Mouse (Mus musculus) gastrocnemius, postnatal 25 days (tissue): ENCODE measurements at regions not wholly inside any gene's neighbourhood (a gene's known extent, or its start where the extent isn't known, plus 50 kb on each side); places are given as distances from the start of the nearest gene placed in this dataset.

Experiments used
- DNase-seq: peaks from one replicate; pipeline ENCODE4 v3.0.0; 2022

DNA sequence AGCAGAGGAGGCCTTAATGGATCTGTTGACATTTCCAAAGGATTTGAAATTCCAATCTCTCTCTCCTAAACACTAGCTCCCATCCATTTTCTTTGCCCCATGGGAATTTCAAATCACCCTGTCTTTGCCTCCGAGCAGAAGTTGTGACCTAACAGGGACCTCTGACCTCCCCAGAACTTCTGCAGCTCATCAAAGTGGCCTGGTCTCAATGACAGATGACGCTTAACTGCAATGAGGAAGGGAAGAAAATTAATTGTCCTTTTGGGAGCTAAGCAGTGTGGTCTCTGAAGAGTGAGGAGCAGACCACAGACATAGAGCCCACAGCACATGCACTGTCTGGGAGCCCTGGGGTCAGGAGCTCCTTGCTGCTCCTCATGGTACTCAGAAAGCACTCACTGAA lies 155.3 kb downstream of the Tox3 start:
- DNase-seq: no peak

DNA sequence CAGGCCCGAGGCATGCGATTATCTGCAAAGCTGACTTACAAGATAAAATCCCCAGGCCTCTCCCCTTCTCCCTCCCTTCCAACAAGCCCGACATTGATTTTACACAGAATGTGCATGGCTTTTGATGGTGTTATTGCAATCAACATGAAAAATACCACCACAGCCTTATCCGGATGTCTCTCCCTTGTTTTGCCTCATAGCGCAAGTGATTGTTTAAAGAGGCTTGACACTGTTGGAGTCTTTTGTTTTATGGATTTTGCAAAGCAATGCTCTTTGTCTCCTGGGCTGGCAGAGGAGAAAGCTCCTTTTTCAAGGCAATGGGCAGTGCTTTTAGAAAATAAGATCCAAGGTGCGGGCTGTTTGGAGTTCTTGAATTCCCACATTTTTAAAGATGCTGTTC lies 165.3 kb downstream of the Tox3 start:
- no peak for DNase-seq

DNA sequence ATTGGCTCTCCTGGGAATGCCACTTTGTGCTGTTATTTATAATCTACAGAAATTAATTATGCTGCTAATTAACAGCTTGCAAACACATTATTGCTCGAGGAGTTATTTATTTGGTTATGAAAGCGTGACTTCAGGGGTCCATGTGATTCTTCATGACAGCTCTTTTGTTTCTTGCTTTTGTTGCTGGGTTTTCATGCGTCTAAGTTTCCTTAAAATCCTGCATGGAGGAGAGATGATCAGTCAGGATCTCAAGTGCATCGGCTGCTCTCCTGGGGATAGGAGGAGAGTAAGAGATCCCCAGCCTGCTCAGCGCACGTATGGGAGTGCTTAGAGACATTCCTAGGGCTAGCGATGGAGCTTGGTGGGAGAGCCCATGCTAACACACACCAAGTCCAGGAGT lies 171.4 kb downstream of the Tox3 start:
- no peak for DNase-seq

DNA sequence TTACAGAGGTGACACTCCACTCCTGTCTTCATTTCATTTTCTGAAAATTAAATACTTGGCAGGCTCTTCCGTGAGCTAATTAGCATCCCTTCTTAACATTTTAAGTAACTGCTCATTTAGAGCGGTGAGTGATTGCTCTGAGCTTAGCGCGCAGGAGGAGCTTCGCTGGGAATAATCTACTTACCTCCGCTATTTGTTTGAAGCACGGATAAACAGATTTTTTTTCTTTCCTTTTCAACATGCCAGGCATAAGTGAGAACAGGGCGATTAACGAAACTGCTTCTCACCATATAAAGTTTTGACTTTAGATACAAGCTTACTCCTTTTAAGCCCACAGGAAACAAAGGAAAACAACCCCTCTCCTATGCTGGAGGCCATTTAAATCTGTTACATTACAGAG lies 171.8 kb downstream of the Tox3 start:
- no peak for DNase-seq

DNA sequence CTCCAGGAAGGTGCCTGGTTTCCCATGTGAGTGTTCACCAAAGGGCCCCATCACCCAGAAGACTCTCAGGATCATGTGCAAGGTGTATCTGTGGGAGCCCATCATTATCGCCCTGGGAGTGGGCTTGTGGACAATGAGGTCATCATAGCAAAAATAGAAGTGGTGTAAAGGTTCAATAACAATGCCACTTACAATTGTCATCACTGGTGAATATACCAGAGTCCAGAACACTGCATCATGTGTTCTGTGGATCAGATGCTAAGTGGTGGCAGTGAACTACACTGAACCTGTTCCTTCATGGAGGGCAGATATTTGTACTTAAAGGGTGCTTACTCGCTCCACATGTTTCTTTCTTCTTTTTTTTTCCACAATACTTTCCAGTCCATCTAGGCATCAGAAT lies 181.5 kb downstream of the Tox3 start:
- no peak for DNase-seq

DNA sequence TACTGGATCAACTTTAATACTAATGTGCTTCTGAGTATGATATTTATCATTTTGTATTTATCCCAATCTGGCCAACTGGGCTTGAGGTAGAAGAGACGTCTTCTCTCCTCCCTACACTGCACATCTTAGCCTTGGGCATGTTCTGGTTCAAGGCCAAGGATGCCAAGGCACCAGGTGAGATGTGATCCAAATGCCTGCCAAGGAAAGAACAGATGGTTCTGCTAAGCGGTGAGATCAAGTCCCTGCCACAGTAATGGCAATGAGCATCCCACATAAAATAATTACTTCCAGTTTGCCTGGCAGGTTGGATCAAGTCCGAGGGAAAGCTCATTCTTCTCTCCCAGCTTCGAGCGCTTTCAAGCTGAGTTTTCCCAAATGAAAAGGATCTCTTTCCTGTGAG lies 196.7 kb downstream of the Tox3 start:
- DNase-seq: no peak

DNA sequence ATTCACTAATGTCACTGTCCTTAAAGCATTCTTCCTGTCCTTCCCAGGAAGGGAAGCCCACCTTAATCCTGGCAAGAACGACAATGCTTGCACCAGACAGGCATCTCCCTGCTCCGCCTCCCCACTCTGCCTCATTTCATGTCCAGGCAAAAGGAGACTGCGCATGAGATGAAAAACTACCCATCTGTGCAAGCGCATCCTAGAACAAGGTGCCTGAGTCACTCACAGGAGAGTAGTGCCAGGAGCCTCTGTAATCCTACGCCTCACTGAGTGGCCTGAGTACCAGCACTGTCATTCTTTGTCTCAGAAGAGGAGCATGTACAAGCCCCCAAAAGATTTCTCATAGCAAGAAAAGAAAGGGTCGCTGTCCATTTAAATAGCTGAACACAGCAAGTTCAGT lies 198.2 kb downstream of the Tox3 start:
- DNase-seq: no peak

DNA sequence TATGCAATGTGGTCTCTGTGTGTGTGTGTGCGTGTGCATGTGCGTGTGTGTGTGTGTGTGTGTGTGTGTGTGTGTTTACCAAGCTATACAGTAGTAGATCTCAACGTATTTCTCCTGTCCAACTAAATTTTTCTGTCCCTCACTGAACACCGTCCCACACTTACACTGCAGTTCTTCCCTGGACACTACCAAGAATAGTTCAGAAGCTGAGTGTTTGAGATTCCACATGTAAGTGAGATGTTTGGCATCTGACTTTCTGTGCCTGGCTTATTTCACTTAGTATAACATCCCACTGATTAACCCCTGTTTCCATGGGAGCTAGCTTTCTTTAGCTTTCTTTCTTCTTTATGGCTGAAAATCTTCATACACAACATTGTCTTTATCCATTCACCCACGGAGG lies 213.5 kb downstream of the Tox3 start:
- DNase-seq: no peak

DNA sequence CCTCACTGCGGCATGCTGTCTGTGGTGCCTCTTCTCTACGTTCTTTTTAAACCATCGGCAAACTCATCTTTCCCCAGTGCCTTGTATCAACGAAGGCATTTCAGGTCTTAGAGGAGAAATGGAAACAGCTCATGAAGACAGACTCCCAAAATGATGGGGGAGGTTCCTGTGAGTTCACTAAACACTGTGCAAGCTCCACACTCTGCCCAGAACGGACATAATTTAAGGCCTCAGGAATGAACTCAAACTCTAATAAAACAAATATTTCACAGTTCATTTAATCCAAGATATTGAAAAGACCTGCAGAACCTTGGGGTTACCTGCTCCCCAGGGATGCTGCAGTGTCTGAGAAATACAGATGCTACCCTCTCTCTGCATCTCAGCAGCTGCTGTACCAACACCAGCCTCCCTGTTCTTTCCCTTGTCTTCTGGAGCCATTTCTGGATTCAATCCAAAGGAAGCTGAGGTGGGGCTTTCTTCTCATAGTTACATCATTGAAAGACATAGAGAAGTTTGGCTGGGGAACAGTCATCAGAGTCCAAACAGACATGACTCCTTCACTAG lies 217.4 kb downstream of the Tox3 start:
- no peak for DNase-seq

DNA sequence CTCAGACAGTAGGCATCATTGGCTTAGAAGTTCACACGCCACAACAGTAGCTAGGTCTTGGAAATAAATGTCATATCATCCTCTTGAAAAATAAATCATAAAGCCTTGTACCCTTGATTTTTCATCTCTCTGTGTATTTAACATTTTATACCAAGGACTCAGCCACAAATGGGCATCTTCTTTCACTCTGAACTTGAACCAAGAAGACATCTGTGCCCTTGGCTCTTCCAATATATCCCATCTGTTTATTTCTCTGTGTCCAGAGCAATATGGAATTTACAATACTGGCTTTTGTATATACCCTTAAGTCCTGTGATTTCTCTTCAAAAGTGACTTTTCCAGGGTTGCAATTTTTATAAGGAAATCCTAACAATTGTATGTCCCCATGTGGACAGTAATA lies 222.7 kb downstream of the Tox3 start:
- no peak for DNase-seq

DNA sequence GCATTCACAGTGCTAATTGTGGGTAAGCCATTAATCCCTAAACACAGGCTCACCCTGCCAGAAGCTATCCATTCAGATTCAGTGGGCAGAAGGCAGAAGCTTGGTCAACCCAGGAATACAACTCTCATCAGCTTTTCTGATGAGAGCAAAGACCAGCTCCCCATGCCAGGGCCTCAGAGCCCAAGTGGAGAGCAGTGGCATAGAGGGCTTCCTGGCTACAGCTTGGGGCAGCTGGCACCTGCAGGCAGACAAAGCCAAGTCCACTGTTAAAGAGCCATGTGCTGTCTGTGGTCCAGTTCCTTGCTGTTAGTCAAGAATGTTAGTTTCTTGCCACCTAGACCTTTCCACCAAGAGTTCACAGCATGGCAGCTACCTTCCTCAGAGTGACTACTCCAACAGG lies 225.0 kb downstream of the Tox3 start:
- DNase-seq: no peak

DNA sequence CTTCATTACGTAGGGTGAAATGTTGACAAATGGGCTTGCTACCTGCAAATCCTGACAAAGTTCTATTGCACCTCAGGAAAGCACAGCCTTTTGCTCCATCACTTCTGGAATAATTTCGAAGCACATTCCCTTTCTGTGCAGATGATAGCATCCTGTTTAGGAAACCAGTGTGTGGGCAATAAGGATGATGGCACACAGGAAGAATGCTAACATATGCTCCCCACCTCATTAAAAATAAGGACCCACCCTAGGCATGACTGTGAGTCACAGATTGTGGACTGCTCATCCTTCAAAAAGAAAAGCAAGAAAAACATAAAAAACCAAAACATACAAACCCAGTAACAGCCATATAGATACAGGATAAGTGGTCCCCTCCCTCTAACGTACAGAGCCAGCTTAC lies 226.2 kb downstream of the Tox3 start:
- DNase-seq: no peak

DNA sequence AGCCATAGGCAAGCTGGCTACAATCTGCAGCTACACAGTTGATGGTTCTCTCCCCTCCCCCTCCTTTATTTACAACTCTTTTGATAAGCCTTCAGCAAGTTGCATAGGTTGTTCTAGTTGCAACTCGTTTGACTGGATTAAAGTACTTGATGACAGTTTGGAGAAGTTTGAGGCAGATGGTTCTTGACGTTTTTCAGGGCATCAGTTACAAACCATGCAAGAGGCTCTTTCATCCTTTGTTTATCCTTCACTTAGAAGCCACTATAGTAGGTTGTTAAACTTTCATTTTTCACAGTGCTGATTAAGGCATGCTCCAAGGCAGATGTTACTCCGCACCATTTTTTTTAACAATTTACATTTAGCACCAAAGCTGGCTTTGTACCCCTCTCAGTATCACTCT lies 227.1 kb downstream of the Tox3 start:
- DNase-seq: no peak

DNA sequence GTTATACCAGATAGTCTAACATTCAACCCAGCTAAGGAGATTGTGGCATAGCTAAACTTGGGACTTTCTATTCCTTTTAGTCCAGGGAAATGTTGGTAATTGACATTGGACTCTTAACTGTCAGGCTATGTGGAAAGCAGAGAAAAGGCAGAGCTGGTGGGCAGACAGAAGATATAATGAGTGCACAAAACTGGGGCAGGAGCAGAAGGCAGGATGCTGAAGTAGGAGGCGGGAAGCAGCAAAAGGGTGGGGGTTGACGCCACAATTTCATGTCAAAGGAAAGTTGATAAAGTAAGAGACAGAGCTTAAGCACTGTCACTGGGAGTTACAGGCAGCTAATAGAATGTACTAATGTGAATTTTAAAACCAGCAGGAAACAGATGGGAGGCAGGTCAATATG lies 232.7 kb downstream of the Tox3 start:
- DNase-seq: no peak

DNA sequence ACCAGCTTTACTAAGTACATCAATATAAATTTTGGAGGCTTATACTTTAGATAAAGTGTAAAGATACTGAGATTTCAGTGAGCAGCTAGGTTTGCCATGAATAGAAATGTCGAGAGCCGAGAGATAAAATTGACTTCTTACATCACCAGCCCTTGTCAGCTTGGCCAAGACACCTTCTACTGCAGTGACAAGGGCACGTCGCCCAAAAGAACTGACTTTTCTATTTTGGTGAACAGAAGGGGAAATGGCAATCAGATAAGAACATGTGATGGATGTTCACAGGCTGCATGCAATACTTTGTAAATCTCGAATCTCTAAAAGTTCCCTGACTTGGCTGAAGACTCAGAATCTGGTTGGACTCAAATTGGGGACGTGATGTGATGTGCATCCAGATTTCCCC lies 247.6 kb downstream of the Tox3 start:
- no peak for DNase-seq

DNA sequence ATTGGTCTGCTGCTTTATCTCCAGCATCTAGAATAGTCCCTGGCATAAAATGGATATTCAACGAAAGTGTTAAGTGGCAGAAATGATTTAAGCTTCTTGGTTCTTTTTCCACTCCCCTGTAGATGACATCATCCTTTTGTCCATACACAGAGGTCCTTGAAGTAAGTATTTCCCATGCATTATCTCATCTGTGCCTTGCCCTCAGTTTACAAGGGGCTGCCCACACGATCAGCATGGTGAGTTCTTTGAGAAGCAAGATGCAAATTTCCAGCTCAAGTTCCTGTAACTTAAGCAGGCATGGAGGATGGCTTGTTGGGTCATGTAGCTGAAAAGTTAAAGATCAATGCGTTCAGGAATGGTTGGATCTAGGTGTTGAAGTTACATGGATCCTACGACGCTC lies 265.5 kb downstream of the Tox3 start:
- DNase-seq: no peak

DNA sequence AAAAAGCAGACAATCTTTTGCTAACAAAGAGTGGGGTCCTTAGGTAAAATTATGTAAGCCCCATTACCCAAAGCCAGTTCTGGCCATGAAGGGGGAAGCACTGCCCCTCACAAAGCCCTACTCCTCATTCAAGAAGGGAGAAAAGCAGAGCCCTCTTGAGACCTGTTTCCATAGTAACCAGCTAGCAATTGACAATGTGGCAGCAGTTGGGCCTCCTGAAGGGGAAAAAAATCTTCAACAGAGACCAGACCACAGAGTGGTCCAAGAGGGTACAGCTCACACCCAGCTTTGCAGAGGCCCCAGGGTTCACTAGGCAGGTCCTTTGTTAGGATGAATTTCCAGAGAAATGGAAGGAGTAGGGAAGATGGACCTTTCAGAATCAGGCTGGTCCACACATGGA lies 271.8 kb downstream of the Tox3 start:
- DNase-seq: no peak

DNA sequence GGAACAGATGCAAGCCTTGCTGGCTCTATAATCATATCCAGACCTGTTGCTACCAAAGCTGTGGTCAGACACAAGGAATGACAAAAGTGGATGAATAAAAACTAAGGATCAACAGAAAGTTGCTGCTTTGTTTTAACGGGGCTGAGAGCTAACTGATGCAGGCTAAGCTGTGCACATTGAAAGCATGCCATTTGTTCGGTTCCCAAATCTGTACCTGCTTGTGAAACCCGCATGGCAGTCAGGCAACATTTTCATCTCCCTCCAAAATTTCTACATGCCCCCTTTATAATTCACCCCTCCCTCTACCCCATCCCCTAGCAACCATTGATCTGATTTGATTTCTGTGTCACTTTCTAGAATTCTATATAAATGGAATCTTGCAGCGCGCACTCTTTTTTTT lies 272.3 kb downstream of the Tox3 start:
- DNase-seq: no peak

DNA sequence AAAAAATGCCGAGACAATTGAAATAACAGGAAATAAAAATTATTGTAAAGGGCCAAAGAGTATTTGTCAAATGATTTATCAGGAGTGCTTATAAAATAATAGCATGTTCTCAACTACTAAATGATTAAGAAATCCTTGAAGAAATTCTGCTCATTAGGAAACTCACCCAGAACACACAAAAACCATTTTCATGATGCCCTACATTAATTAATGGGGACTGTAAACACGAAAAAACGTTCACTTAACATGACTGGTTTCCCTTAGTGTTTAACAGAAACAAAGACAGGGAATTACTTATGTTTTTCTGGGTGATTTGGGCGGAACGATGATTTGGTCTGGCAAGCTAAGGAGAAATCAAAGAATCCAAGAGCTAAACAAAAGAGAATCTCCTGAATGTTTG lies 278.1 kb downstream of the Tox3 start:
- DNase-seq: no peak

DNA sequence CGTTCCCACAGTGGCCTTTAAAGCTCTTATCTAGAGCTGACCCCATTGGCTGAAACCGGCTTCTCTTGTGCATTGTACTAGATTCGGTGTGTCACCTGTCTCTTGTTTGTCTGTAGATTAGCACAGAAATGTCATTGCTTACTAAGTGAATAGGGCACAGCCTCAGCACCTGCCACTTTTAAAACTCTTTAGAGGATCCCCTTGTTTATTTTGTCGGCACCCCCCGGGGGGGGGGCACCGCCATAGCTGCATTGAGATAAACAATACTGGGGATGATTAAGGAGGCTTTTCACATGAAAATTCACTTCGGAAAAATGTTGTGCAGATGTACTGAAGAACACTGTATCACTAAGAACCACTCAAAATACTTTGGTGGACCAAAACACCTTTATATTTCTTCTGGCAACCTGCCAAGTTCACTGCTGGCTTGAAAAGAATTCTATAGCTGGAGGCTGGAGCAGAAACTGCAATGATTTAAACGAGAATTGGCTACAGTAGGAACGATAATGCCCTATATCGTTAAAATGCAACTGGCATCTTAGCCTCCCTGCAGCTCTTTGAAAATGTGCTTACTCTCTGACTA lies 278.6 kb downstream of the Tox3 start:
- DNase-seq: no peak

DNA sequence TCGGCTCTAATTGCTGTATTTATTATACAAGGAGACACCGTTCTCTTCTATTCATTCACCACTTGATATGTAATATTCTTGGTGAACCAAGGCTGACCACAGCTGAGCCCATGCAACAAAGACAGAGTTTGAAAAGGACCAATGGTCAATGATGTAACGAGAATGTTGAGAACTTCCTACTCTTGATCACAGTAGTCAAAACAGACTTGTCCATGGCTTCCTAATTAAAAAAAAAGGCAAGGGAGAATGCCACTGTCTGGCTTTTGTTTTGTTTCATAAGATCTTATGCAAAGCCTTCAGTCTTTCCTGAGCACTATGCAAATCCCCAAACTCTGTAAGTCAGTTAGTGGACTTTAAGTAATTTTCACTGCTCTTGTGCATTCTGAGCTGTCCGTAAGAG lies 279.7 kb downstream of the Tox3 start:
- DNase-seq: no peak

DNA sequence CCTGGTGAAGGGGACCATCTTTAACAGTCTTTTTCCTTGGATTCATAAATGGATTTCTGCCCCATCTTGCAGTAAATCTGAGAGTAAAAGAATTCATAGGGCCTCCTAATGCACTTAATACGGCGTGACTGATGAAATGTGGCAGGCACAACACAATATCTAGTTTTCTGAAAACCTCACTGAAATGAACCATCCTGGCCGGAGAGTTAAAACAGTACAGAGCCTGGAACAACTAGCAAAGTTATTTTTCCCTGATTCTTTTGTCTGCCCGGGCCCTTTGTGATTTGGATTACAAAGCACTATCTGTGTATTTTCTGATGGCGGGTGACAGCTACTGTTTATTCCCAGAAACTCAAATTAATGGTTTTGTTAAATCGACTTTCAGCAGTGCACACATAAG lies 283.8 kb downstream of the Tox3 start:
- DNase-seq: no peak

DNA sequence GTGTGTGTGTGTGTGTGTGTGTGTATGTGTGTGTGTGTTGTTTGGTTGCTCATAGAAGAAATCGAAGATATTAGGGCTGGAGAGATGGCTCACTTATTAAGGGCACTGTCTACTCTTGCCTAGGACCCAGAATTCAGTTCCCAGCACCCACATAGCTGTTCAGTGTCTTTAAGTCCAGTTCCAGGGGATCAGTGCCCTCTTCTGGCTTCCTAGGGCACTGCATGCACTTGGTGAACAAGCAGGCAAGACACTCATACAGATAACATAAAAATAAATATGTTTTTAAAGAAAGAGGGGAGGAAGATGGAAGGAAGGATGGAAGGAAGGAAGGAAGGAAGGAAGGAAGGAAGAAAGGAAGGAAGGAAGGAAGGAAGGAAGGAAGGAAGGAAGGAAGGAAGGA lies 284.9 kb downstream of the Tox3 start:
- DNase-seq: no peak

DNA sequence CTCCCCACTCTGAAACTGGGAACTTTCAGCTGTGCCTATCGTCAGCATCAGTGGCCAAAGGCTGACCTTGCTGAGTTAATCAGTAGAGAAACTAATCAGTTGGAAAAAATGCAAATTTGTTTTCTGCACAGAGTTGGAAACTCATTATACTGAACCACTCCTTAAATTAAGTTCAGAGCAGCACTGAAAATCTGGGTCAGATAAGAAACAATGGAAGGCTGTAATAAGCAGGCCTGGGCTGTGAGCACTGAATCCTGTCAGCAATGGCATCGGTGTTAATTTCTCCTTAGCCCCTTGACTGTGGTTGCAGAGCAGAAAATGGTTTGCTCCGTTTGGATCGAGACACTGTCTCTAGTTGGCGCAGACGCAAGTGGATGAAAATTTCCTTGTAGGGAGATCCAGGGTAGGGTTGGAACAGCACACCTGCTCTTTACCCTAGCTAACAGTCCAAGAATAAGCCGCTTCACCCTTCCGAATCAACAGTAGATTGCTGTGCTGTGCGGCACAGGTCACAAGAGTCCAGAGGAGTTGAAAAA lies 289.4 kb downstream of the Tox3 start:
- no peak for DNase-seq

DNA sequence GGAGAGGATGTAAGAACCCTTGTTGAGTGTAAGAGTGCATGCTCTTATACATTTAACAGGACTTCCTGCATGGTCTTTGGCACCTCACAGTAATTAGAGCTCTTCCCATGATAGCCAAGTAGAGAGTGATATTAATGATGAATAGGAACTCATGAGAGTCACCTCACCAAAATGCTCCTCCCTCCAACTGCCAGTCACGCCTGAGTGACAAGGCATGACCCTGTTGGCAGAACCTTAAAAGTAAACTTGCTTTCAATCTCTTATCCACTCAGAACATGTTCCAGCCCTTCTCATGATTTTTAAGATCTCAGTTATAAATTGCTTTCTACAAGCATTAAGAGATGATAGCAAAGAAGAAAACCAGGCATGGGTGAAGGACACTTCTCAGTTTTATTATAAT lies 291.8 kb downstream of the Tox3 start:
- DNase-seq: no peak
